Mouse (Mus musculus): ENCODE measurements around the gene Smyd3. TPM values are rescaled to one million over a fixed set of nuclear protein-coding genes. Genes with fewer than 3 reads are reported as not detected.
A peak's percentile ranks its signal among the peaks of the same experiment; 100 is the strongest.

Smyd3 gene
- polyA plus RNA-seq, 1 experiment from 2014 or later = 24.0 TPM

GRCm38 (mm10) chr1:178961661-178962060, 556.2 kb downstream of the Smyd3 start:
- Histone ChIP-seq H3K9ac (replicated peaks; ENCODE audit: low read depth, low read length) (no peak overlapping the region), H3K9me3 (ENCODE audit: control insufficient read depth, low read depth, low read length) (no peaks in the 10 kb centered on the region), H3K4me1 (ENCODE audit: control insufficient read depth, insufficient read depth, low read length) (no peaks in the 10 kb centered on the region), H3K27me3 (ENCODE audit: control insufficient read depth, insufficient read depth, low read length) (no peaks in the 10 kb centered on the region), H3K27ac (ENCODE audit: low read length) (no peak overlapping the region), H3K36me3 (ENCODE audit: control insufficient read depth, insufficient read depth, low read length) (no peaks in the 10 kb centered on the region), H3K4me2 (replicated peaks; ENCODE audit: low read depth, low read length) (no peak overlapping the region), H3K4me3 (ENCODE audit: low read depth, low read length) (no peak overlapping the region)
- no peak for ATAC-seq (ENCODE audit: insufficient number of reproducible peaks, insufficient read depth, low FRiP score, low read depth)
- WGBS = 86% methylated on average over 9 of the region's 9 CpGs

DNA sequence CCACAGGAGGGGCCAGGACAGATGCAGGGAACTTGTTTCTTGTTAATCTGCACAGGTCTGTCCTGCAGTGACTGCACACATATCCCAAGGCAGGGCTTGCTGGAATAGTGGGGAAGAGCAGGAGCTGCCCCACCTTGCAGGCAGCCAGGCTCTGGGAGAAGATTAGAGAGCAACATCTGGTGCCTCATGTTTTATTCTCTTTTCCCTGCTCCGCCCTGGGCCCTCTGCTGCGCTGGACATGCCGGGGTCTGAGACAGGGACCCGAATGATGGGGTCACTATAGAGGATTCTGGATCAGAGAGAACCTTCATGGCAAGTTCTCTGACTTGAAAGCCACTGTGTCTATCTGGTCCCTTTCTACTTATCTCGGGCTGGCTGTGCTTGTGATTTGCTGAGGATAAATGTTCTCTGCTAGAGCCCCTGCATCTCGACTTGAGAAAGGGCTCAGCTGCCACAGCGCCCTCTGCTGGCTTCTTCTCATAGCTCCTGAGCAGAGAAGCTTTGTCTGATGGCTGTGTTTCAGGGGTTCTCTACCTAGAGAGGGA, 557.8 kb downstream of the Smyd3 start:
- Histone ChIP-seq H3K27me3 (ENCODE audit: control insufficient read depth, insufficient read depth, low read length) (no peaks in the 10 kb centered on the region), H3K4me1 (ENCODE audit: control insufficient read depth, insufficient read depth, low read length) (no peaks in the 10 kb centered on the region), H3K4me3 (ENCODE audit: low read depth, low read length) (no peak overlapping the region), H3K9me3 (ENCODE audit: control insufficient read depth, low read depth, low read length) (no peaks in the 10 kb centered on the region), H3K36me3 (ENCODE audit: control insufficient read depth, insufficient read depth, low read length) (no peaks in the 10 kb centered on the region), H3K9ac (replicated peaks; ENCODE audit: low read depth, low read length) (no peak overlapping the region), H3K4me2 (replicated peaks; ENCODE audit: low read depth, low read length) (no peak overlapping the region), H3K27ac (ENCODE audit: low read length) (no peak overlapping the region)
- ATAC-seq (ENCODE audit: insufficient number of reproducible peaks, insufficient read depth, low FRiP score, low read depth) = peak; percentile 42
- WGBS = 43% methylated on average over 7 of the region's 7 CpGs

DNA sequence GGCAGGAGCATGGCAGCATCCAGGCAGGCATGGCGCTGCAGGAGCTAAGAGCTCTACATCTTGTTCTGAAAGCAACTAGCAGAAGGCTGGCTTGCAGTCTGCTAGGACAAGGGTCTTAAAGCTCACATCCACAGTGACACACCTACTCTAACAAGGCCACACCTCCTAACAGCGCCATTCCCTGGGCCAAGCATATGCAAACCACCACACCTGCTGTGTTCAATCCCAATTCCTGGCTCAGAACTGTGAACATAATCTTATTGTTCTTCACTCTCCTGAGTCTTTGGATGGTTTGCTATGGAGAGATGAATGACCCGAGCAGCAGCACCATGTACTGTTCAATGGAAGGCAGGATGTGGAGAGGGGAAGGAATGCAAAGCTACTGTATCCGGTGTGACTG, 559.2 kb downstream of the Smyd3 start:
- no peak overlapping the region for H3K4me3 ChIP-seq (ENCODE audit: low read depth, low read length)
- no peaks in the 10 kb centered on the region for H3K36me3 ChIP-seq (ENCODE audit: control insufficient read depth, insufficient read depth, low read length)
- H3K27ac ChIP-seq (ENCODE audit: low read length) = no peak overlapping the region
- H3K4me1 ChIP-seq (ENCODE audit: control insufficient read depth, insufficient read depth, low read length) = no peaks in the 10 kb centered on the region
- H3K9me3 ChIP-seq (ENCODE audit: control insufficient read depth, low read depth, low read length) = no peaks in the 10 kb centered on the region
- H3K4me2 ChIP-seq (replicated peaks; ENCODE audit: low read depth, low read length) = no peak overlapping the region
- no peak overlapping the region for H3K9ac ChIP-seq (replicated peaks; ENCODE audit: low read depth, low read length)
- H3K27me3 ChIP-seq (ENCODE audit: control insufficient read depth, insufficient read depth, low read length) = no peaks in the 10 kb centered on the region
- no peak for ATAC-seq (ENCODE audit: insufficient number of reproducible peaks, insufficient read depth, low FRiP score, low read depth)
- WGBS = 84% methylated on average over 4 of the region's 4 CpGs

GRCm38 (mm10) chr1:178952910-178953309, 564.9 kb downstream of the Smyd3 start:
- H3K9me3 ChIP-seq (ENCODE audit: control insufficient read depth, low read depth, low read length) = 0 out of 2 replicates have a peak, but pooled peaks cover 3% of the 10 kb centered on the region
- ATAC-seq (ENCODE audit: insufficient number of reproducible peaks, insufficient read depth, low FRiP score, low read depth) = no peak
- H3K36me3 ChIP-seq (ENCODE audit: control insufficient read depth, insufficient read depth, low read length) = no peaks in the 10 kb centered on the region
- H3K27me3 ChIP-seq (ENCODE audit: control insufficient read depth, insufficient read depth, low read length) = no peaks in the 10 kb centered on the region
- H3K4me2 ChIP-seq (replicated peaks; ENCODE audit: low read depth, low read length) = no peak overlapping the region
- H3K4me1 ChIP-seq (ENCODE audit: control insufficient read depth, insufficient read depth, low read length) = peaks cover 3% of the 10 kb centered on the region; the same call in 1 of the 2 replicates
- 42% methylated on average over 12 of the region's 12 CpGs for WGBS
- no peak overlapping the region for H3K27ac ChIP-seq (ENCODE audit: low read length)
- H3K9ac ChIP-seq (replicated peaks; ENCODE audit: low read depth, low read length) = no peak overlapping the region
- H3K4me3 ChIP-seq (ENCODE audit: low read depth, low read length) = no peak overlapping the region

GRCm38 (mm10) chr1:178942251-178942963, 575.4 kb downstream of the Smyd3 start:
- Histone ChIP-seq H3K36me3 (ENCODE audit: control insufficient read depth, insufficient read depth, low read length) (no peaks in the 10 kb centered on the region), H3K9ac (replicated peaks; ENCODE audit: low read depth, low read length) (no peak overlapping the region), H3K9me3 (ENCODE audit: control insufficient read depth, low read depth, low read length) (no peaks in the 10 kb centered on the region), H3K4me3 (ENCODE audit: low read depth, low read length) (no peak overlapping the region), H3K27ac (ENCODE audit: low read length) (no peak overlapping the region), H3K4me1 (ENCODE audit: control insufficient read depth, insufficient read depth, low read length) (peaks cover 10% of the 10 kb centered on the region; the same call in 1 of the 2 replicates), H3K4me2 (replicated peaks; ENCODE audit: low read depth, low read length) (no peak overlapping the region), H3K27me3 (ENCODE audit: control insufficient read depth, insufficient read depth, low read length) (no peaks in the 10 kb centered on the region)
- 34% methylated on average over 7 of the region's 7 CpGs for WGBS
- ATAC-seq (ENCODE audit: insufficient number of reproducible peaks, insufficient read depth, low FRiP score, low read depth) = peak; percentile 60; the same call in 1 of the 2 replicates

DNA sequence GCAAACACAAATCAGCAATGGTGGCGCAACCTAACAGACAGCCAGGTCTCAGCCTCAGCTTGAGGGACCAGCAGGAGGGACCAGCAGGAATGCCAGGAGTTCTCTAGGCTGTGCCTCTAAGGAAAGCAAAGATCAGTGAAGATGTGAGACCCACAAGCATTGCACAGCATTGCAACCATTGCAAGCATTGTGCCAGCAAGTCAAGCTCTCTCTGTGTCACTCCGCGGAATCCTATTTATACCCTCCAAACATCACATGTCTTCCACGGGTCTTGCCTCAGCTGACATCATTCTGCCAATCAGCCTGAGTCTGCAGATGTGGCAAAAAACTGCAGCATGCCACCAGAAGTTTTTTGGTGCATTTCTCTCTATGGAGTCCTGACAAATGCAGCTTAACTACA, 577.5 kb downstream of the Smyd3 start:
- Histone ChIP-seq H3K27ac (ENCODE audit: low read length) (no peak overlapping the region), H3K4me3 (ENCODE audit: low read depth, low read length) (no peak overlapping the region), H3K27me3 (ENCODE audit: control insufficient read depth, insufficient read depth, low read length) (no peaks in the 10 kb centered on the region), H3K4me1 (ENCODE audit: control insufficient read depth, insufficient read depth, low read length) (peaks cover 10% of the 10 kb centered on the region; the same call in 1 of the 2 replicates), H3K36me3 (ENCODE audit: control insufficient read depth, insufficient read depth, low read length) (no peaks in the 10 kb centered on the region), H3K9me3 (ENCODE audit: control insufficient read depth, low read depth, low read length) (no peaks in the 10 kb centered on the region), H3K4me2 (replicated peaks; ENCODE audit: low read depth, low read length) (no peak overlapping the region), H3K9ac (replicated peaks; ENCODE audit: low read depth, low read length) (no peak overlapping the region)
- ATAC-seq (ENCODE audit: insufficient number of reproducible peaks, insufficient read depth, low FRiP score, low read depth) = no peak
- 83% methylated on average over 4 of the region's 4 CpGs for WGBS

DNA sequence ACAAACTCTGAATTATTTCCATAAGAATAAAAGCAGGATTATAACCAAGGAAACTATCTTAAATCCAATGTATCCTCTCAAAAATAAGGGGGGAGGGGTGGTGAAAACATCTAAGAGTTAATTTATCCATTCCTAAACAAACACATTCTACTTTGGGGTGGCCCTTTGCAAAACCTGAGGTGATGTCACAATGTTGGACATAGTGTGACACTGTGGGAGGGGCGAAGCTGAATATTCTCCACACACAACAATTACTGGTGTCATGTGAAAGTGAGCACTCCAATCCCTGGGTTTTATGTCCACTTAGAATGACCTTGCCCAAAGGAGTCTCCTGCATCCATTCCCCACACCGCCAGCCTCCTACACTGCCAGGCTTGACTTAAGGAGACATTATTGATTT, 580.9 kb downstream of the Smyd3 start:
- ATAC-seq (ENCODE audit: insufficient number of reproducible peaks, insufficient read depth, low FRiP score, low read depth) = no peak
- 81% methylated on average over 2 of the region's 2 CpGs for WGBS

DNA sequence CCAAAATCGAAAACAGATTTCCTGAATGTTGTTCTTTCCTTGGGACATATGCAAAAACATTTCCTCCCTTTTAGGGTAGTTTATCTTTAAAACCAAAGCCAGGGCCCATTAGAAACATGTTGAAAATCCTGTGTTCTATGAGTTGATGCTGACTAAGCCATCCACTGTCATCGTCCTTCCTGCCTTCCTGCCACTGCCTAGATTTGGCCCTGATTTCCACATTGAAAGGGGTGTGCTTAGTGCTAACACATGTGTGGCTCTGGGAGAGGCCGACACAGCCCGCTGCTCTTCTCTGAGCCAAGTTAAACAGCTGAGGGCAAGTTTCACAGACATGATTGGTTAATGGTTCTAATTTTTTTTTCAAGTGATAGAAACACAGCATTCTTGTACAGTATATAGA, 581.4 kb downstream of the Smyd3 start:
- Histone ChIP-seq H3K4me1 (ENCODE audit: control insufficient read depth, insufficient read depth, low read length) (no peaks in the 10 kb centered on the region), H3K27ac (ENCODE audit: low read length) (no peak overlapping the region), H3K9ac (replicated peaks; ENCODE audit: low read depth, low read length) (no peak overlapping the region), H3K4me3 (ENCODE audit: low read depth, low read length) (no peak overlapping the region), H3K27me3 (ENCODE audit: control insufficient read depth, insufficient read depth, low read length) (no peaks in the 10 kb centered on the region), H3K4me2 (replicated peaks; ENCODE audit: low read depth, low read length) (no peak overlapping the region), H3K9me3 (ENCODE audit: control insufficient read depth, low read depth, low read length) (no peaks in the 10 kb centered on the region), H3K36me3 (ENCODE audit: control insufficient read depth, insufficient read depth, low read length) (peaks cover 8% of the 10 kb centered on the region; the same call in 1 of the 2 replicates)
- ATAC-seq (ENCODE audit: insufficient number of reproducible peaks, insufficient read depth, low FRiP score, low read depth) = no peak
- WGBS = 54% methylated on average over 4 of the region's 4 CpGs

More for the DNA sequence above, 580.9 kb downstream of the Smyd3 start:
- Histone ChIP-seq H3K9me3 (ENCODE audit: control insufficient read depth, low read depth, low read length) (no peaks in the 10 kb centered on the region), H3K4me1 (ENCODE audit: control insufficient read depth, insufficient read depth, low read length) (peaks cover 2% of the 10 kb centered on the region; the same call in 1 of the 2 replicates), H3K4me2 (replicated peaks; ENCODE audit: low read depth, low read length) (no peak overlapping the region), H3K4me3 (ENCODE audit: low read depth, low read length) (no peak overlapping the region), H3K36me3 (ENCODE audit: control insufficient read depth, insufficient read depth, low read length) (peaks cover 4% of the 10 kb centered on the region; the same call in 1 of the 2 replicates), H3K27ac (ENCODE audit: low read length) (no peak overlapping the region), H3K27me3 (ENCODE audit: control insufficient read depth, insufficient read depth, low read length) (no peaks in the 10 kb centered on the region), H3K9ac (replicated peaks; ENCODE audit: low read depth, low read length) (no peak overlapping the region)

Data from stomach, embryonic 14.5 days (tissue).